Mouse (Mus musculus) cerebellum, adult 8-10 months (tissue): ENCODE measurements around the gene Slc35c2.

Experiments
- DNase-seq: peaks from one replicate; pipeline ENCODE4 v3.0.0; 2022

Slc35c2 gene

DNA sequence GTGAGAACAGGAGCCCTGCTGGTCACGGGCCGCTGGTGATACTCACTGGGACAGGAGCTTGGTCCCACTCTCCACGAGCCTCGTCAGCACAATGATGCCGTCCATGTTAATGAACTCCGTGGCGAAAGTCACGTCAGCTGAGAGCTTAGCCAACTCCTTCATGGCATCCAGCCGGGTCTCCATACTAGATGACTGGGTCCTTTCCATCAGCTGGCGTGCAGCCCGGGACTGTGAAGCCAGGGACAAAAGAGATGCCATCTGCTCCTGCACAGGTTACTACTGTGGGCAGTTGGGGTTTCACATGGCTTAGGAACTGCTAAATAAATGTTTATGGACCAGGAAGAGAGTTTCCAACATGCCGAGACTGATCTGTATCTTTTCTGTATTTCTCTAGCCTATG lies 23.9 kb upstream of the Slc35c2 start:
- DNase-seq = peak; percentile 99

DNA sequence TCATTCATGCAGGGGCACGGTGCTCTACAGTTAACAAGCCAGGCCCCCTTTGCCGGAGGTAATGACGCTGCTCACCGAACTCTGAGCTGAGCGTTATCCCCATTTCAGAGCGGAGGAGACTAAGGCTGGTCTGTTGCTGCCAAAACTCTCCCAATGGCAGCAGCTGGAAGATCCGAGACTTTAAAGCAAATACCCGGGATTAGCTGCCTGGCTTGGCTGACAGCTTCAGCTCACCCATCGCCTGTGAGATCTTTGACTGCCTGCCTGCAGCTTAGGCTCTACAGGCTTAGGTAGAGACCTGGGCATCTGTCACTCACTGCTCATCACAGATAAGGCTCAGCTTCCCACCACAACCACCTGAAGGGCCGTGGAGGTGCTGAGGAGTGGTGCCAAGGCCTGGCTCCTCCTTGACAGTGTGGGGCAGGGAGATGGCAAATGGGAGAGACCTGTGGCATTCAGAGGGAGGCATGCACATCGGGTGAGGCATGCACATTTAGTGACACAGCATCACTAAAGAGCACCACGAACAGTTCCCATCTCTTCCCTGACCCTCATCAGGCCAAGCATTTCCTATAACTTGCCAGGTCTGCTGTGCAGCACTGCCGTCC lies 23.3 kb upstream of the Slc35c2 start:
- DNase-seq = no peak

GRCm38 (mm10) chr2:165307801-165308200 lies 20.1 kb upstream of the Slc35c2 start:
- DNase-seq = no peak

DNA sequence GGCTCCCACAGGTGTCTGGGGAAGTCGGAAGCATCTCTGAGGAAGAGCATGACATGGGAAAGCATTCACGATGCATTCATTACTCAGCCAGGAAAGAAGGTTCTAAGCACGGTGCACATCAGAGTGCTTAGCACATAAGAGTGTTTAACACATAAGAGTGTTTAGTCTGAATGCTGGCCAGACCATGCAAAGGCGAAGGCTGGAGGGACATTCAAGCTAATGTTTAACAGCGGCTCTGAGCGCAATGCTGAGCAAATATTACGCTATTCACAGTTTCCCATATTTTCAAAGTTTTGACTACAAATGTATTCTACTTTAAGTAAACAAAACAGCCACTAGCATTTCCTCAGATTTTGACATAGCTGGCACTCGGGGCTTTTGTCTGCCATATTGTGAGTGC lies 17.8 kb upstream of the Slc35c2 start:
- no peak for DNase-seq

- DNase-seq = no peak
Measured at GRCm38 (mm10) chr2:165304819-165305218, 17.1 kb upstream of the Slc35c2 start.

DNA sequence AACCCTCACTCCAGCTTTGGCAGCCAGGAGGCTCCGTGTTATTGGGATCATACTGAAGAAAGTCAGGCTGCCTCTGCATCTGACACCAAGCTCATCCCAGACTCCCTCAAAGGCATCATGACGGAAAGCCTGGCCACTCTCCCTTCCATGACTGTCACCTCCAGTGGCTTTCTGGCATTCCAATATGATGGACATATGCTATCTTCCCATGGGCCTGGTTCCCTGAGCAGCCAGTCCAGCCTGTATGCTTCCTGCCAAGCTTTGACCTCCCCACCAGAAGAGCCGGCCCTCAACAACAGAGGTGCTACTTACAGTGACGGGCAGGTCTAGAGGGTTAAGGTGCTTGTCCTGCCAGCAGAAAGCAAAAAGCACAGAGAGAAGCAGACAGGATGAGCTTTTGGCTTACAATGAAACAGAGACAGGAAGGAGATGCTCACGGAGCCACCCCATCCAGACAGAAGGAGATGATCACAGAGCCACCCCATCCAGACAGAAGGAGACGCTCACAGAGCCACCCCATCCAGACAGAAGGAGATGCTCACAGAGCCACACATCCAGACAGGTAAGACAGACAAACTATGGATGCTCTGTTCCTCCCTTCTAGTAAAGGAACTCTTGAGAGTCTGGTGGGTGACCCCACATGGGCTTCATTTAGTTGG lies 15.8 kb upstream of the Slc35c2 start:
- no peak for DNase-seq

GRCm38 (mm10) chr2:165301409-165301808 lies 13.7 kb upstream of the Slc35c2 start:
- DNase-seq = no peak

- DNase-seq = no peak
Measured at GRCm38 (mm10) chr2:165300885-165301284, 13.2 kb upstream of the Slc35c2 start.

- no peak for DNase-seq
Measured at GRCm38 (mm10) chr2:165300424-165300823, 12.8 kb upstream of the Slc35c2 start.

- DNase-seq = no peak
Measured at GRCm38 (mm10) chr2:165297429-165297828, 9.8 kb upstream of the Slc35c2 start.

GRCm38 (mm10) chr2:165296571-165296970 lies 8.9 kb upstream of the Slc35c2 start:
- DNase-seq = no peak

DNA sequence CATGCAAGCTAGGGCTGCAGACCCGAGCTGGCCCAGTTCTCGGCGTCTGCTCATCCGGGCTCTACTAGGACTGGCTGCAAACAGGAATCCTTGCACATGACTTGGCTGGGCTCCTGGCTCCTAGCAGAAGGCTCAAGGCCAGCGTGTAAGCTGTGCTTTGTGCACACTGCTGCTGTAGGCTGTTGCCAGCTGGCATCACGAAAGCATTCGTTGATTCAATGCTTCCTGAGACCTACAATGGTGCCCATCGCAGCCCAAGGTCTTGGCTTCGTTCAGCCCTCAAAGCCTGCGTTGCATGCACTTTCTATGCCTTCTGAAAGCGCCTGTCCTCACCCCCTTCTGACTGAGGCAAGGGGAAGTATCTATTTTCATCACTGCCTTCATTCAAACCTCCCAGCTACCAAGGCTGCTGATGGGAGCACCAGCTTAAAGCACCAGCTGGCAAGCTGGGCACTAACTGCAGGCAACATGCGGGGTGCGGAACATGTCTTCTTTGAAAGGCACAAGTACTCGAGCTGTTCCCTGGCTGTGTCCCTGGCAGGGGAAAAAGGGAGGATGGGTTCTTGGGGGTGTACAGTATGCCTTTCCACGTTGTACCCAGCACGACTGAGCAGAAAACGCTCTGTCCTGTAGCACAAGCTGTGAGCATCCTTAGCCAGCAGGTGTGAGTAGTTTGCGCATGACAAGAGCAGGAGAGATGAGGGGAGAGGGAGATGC lies 804 bp upstream of the Slc35c2 start:
- peak; percentile 85 for DNase-seq

- DNase-seq = no peak
Measured at GRCm38 (mm10) chr2:165286361-165287201, 1.1 kb downstream of the Slc35c2 start.

- no peak for DNase-seq
Measured at GRCm38 (mm10) chr2:165285621-165286020, 2.0 kb downstream of the Slc35c2 start.

- DNase-seq = no peak
Measured at GRCm38 (mm10) chr2:165285034-165285433, 2.6 kb downstream of the Slc35c2 start.

DNA sequence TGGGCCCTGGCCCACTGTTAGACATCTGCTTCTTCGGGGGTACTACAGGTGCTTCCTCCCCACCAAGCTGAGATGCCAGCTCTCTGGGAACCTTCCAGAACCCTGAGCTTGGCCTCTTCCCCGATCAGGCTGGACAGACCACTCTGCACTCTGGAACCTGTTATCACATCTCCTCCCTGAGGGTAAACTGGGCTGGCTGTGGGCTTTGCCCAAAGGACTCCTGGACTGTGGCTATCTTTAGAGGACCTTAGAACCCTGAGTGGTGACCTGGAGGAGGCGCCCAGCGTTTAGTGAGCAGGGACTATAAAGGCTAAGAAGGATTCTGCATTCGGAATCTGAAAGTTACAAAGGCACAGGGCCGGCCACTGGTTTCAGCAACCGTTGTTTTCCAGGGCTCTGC lies 3.3 kb downstream of the Slc35c2 start:
- DNase-seq = no peak

- DNase-seq = no peak
Measured at GRCm38 (mm10) chr2:165283644-165284043, 4.0 kb downstream of the Slc35c2 start.

DNA sequence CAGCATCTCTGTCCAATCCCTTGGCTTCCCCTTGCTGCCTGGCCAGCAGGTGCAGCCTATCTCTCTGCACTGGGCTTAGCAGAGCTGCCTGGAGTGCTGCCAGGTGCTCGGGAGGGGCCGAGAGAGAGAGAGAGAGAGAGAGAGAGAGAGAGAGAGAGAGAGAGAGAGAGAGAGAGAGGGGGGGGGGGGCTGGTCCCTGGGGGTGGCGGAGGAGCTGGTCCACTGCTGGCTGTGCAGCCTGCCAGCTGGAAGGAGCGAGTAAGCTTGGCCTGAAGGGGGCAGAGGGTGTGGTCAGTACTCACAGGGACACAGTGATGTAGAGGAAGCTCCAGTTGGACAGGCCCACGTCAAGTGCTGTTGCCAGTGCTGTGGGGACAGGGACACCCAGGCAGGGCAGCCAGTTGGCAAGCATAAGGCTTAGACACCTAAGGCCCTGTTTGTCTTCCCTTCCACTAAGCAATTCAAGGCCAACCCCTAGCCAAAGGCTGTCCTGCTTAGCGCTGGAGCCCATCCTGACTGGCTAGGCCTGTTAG lies 5.8 kb downstream of the Slc35c2 start:
- peak; percentile 47 for DNase-seq

DNA sequence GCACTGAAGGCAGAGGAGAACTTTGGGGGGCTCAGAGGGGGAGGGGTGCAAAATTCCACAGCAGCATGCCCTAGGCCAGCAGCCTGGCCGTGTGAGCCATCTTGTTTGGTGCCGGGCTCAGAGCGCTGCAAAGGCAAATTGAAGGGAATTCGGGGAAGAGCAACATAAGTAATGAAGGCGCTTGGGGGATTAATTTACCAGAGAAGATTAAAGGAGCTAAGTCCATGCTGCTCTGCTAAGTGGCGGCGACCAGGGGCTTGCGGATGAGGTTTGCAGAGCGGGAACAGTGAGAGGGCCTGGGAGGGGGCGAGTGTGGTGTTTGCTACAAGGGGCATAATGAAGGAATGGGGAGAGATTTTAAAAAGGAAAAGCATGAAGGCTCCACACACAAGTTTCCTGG lies 8.3 kb downstream of the Slc35c2 start:
- no peak for DNase-seq

GRCm38 (mm10) chr2:165277188-165277740 lies 10.4 kb downstream of the Slc35c2 start:
- DNase-seq = no peak

DNA sequence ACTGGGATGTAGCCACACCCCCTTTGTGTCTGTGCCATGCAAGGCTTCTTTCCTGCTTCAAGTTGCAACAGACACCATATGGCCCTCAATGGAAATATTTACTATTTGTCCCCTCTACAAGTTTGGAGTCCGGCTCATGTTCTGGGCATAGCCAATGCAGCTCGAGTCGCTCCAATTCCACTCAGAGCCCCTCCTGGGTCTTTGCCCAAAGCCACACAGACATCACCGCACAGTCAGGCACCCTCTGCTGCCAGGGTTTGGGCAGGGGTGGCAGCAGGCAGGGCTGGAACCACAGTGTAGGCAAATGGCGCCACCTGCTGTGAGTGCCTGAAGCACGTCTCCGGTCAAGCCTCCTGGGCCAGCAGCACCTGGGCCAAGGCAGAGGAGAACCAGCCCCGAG lies 11.8 kb downstream of the Slc35c2 start:
- peak; percentile 88 for DNase-seq

- DNase-seq = no peak
Measured at GRCm38 (mm10) chr2:165275124-165275640, 12.5 kb downstream of the Slc35c2 start.
